Mouse (Mus musculus) layer of hippocampus, postnatal 10 days (tissue): ENCODE results near the gene Cfap61. TPM values are rescaled to one million over a fixed set of nuclear protein-coding genes. Genes with fewer than 3 reads are reported as not detected.

Experiments
- DNase-seq, 2 experiments: peaks; one replicate each; pipeline ENCODE4 v3.0.0; 2021; ENCODE audit warnings: low spot score in 2 of 2
- total RNA-seq, 2 experiments: library from RNA; stranded (reverse); gene quantifications; 2 replicates each; pipeline ENCODE4 v1.2.3; 2021

The Cfap61 gene
- total RNA-seq, 2 experiments from 2014 or later = 3.6 to 4.1 TPM

- DNase-seq = no peak
Measured at GRCm38 (mm10) chr2:145949475-145950068, 15.0 kb downstream of the Cfap61 start.

GRCm38 (mm10) chr2:145950239-145950638, 15.7 kb downstream of the Cfap61 start:
- DNase-seq = no peak

GRCm38 (mm10) chr2:145952726-145953125, 18.1 kb downstream of the Cfap61 start:
- no peak for DNase-seq

GRCm38 (mm10) chr2:145955844-145956243, 21.3 kb downstream of the Cfap61 start:
- DNase-seq = no peak

GRCm38 (mm10) chr2:145956318-145956717, 21.7 kb downstream of the Cfap61 start:
- DNase-seq = no peak

- DNase-seq = no peak
Measured at GRCm38 (mm10) chr2:145957450-145957849, 22.9 kb downstream of the Cfap61 start.

GRCm38 (mm10) chr2:145958097-145958496, 23.5 kb downstream of the Cfap61 start:
- no peak for DNase-seq

- no peak for DNase-seq
Measured at GRCm38 (mm10) chr2:145958551-145958950, 24.0 kb downstream of the Cfap61 start.

- no peak for DNase-seq
Measured at GRCm38 (mm10) chr2:145961861-145962260, 27.3 kb downstream of the Cfap61 start.

GRCm38 (mm10) chr2:145970751-145971150, 36.2 kb downstream of the Cfap61 start:
- peak; percentile 22 to 29 for DNase-seq

GRCm38 (mm10) chr2:145971237-145972010, 36.8 kb downstream of the Cfap61 start:
- peak; percentile 39 to 41 for DNase-seq

- DNase-seq = no peak
Measured at GRCm38 (mm10) chr2:145972571-145972970, 38.0 kb downstream of the Cfap61 start.

- no peak for DNase-seq
Measured at GRCm38 (mm10) chr2:145979616-145980015, 45.0 kb downstream of the Cfap61 start.

GRCm38 (mm10) chr2:145980881-145981280, 46.3 kb downstream of the Cfap61 start:
- no peak for DNase-seq

GRCm38 (mm10) chr2:145981699-145982112, 47.1 kb downstream of the Cfap61 start:
- DNase-seq = peak; percentile 17 to 22

- DNase-seq = no peak
Measured at GRCm38 (mm10) chr2:145982317-145983045, 47.9 kb downstream of the Cfap61 start.

- no peak for DNase-seq
Measured at GRCm38 (mm10) chr2:145987757-145988156, 53.2 kb downstream of the Cfap61 start.

- DNase-seq = no peak
Measured at GRCm38 (mm10) chr2:145990446-145990845, 55.9 kb downstream of the Cfap61 start.

- no peak for DNase-seq
Measured at GRCm38 (mm10) chr2:145996472-145996871, 61.9 kb downstream of the Cfap61 start.

- no peak for DNase-seq
Measured at GRCm38 (mm10) chr2:145997956-145998525, 63.5 kb downstream of the Cfap61 start.

GRCm38 (mm10) chr2:146008801-146009200, 74.2 kb downstream of the Cfap61 start:
- DNase-seq = no peak
